Mouse (Mus musculus) liver, adult 2 months (tissue): ENCODE results near the gene Rpap3.

Experiments used
- CTCF ChIP-seq: fragments of 200-500 bp; IDR thresholded peaks from 2 replicates; pipeline ENCODE4 v1.5.1; 2011; ENCODE audit warnings: low read depth, low read length, control low read depth
- POLR2A ChIP-seq: fragments of 200-500 bp; IDR thresholded peaks from 2 replicates; pipeline ENCODE4 v1.6.1; 2011; ENCODE audit warnings: low read length, control low read depth; ENCODE audit not compliant: insufficient read depth; ENCODE audit errors: extremely low read depth

DNA sequence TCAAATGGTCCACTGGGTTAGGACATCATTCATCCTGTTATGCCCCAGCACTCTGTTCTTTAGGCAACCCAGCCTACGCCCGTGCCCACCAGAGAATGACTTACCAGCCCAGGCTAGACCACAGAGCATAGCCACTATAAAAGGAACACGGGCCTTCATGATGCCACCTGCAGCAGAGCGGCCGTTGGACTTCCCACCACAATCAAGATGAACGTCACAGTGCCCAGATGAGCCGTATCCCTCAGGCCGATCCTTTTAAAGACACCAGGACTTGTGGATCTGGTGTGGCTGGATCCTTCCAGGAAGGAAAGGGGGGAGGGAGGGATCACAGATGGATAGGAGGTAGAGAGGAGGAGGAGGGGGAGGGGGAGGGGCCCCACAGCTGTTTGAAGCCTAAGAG is 25.5 kb upstream of the Rpap3 start, which contains the start of gene Endou:
- TF ChIP-seq POLR2A (no peak), CTCF (no peak)
